Mouse (Mus musculus) hindbrain, embryonic 11.5 days (tissue): ENCODE data around the gene Tfrc. TPM values are rescaled to one million over a fixed set of nuclear protein-coding genes. Genes with fewer than 3 reads are reported as not detected.
A peak's percentile ranks its signal among the peaks of the same experiment; 100 is the strongest.

ENCODE experiments used
- ATAC-seq: fragments of 200-750 bp; cut with Nextera tagmentation; 2 replicates; pipeline ENCODE4 v1.8.0; 2017; ENCODE audit warnings: mild to moderate bottlenecking, moderate TSS enrichment, moderate library complexity; ENCODE audit not compliant: low FRiP score
- DNase-seq: peaks from one replicate; pipeline ENCODE4 v3.0.0-alpha.2; 2015; ENCODE audit warnings: low spot score
- H3K27ac ChIP-seq: fragments of 300-500 bp; sonication (generic); 2 replicates; pipeline ENCODE4 v1.5.1; 2014; ENCODE audit warnings: mild to moderate bottlenecking, low read depth, low read length
- H3K27me3 ChIP-seq: fragments of 300-500 bp; sonication (generic); 2 replicates; pipeline ENCODE4 v1.6.1; 2014; ENCODE audit warnings: mild to moderate bottlenecking, low read length, moderate library complexity, mixed read lengths; ENCODE audit not compliant: control insufficient read depth, insufficient read depth
- H3K36me3 ChIP-seq: fragments of 300-500 bp; sonication (generic); 2 replicates; pipeline ENCODE4 v1.6.1; 2014; ENCODE audit warnings: mild to moderate bottlenecking, low read length, moderate library complexity, mixed read lengths; ENCODE audit not compliant: control insufficient read depth, insufficient read depth
- H3K4me1 ChIP-seq: fragments of 300-500 bp; sonication (generic); replicated peaks from 2 replicates; pipeline ENCODE4 v1.6.1; 2014; ENCODE audit warnings: low read length, mixed read lengths; ENCODE audit not compliant: control insufficient read depth, insufficient read depth
- H3K4me2 ChIP-seq: fragments of 300-500 bp; sonication (generic); replicated peaks from 2 replicates; pipeline ENCODE4 v1.6.1; 2014; ENCODE audit warnings: mild to moderate bottlenecking, low read depth, low read length
- H3K4me3 ChIP-seq: fragments of 300-500 bp; sonication (generic); 2 replicates; pipeline ENCODE4 v1.5.1; 2014; ENCODE audit warnings: low read depth, low read length
- H3K9ac ChIP-seq: fragments of 300-500 bp; sonication (generic); 2 replicates; pipeline ENCODE4 v1.6.1; 2014; ENCODE audit warnings: low read depth, low read length
- H3K9me3 ChIP-seq: fragments of 300-500 bp; sonication (generic); 2 replicates; pipeline ENCODE4 v1.6.1; 2016; ENCODE audit warnings: low read length; ENCODE audit not compliant: control insufficient read depth
- WGBS: fragments of 180-500 bp; shearing (Covaris S2); extraction: QIAGEN DNeasy Blood & Tissue Kit; methylation state at CpG from one replicate; pipeline ENCODE4 v1.1.7; 2014; 5-methylcytosine and 5-hydroxymethylcytosine counted together
- polyA plus RNA-seq: library from polyadenylated mRNA; unstranded; fragments of >200 nt; fragmentation: Nextera tagmentation; extraction: Ambion mirVana; gene quantifications from 2 replicates; pipeline ENCODE4 v1.2.1, GENCODE M21; 2014

Gene Tfrc
- polyA plus RNA-seq, 1 experiment from 2014 or later: 59.0 TPM

GRCm38 (mm10) chr16:32628140-32628539 is 19.4 kb downstream of the Tfrc start:
- peaks cover 3% of the 10 kb centered on the region; the same call in 1 of the 2 replicates for H3K36me3 ChIP-seq
- WGBS: 95% methylated on average over 8 of the region's 8 CpGs
- H3K4me3 ChIP-seq: no peak overlapping the region
- H3K9me3 ChIP-seq: no peaks in the 10 kb centered on the region
- no peaks in the 10 kb centered on the region for H3K27me3 ChIP-seq
- no peak overlapping the region for H3K9ac ChIP-seq
- no peak overlapping the region for H3K4me2 ChIP-seq
- ATAC-seq (no peak), DNase-seq (no peak)
- H3K4me1 ChIP-seq: no peaks in the 10 kb centered on the region
- H3K27ac ChIP-seq: no peak overlapping the region

- WGBS: 91% methylated on average over 4 of the region's 4 CpGs
- no peaks in the 10 kb centered on the region for H3K9me3 ChIP-seq
- no peak overlapping the region for H3K4me2 ChIP-seq
- DNase-seq: no peak
- H3K4me3 ChIP-seq: no peak overlapping the region
- no peak overlapping the region for H3K9ac ChIP-seq
- H3K36me3 ChIP-seq: no peaks in the 10 kb centered on the region
- ATAC-seq: no peak
- H3K27me3 ChIP-seq: no peaks in the 10 kb centered on the region
- no peaks in the 10 kb centered on the region for H3K4me1 ChIP-seq
- H3K27ac ChIP-seq: no peak overlapping the region
Observed at GRCm38 (mm10) chr16:32632328-32632824, 23.7 kb downstream of the Tfrc start.

GRCm38 (mm10) chr16:32633486-32634012 is 24.8 kb downstream of the Tfrc start:
- DNase-seq: no peak
- H3K9ac ChIP-seq: no peak overlapping the region
- H3K9me3 ChIP-seq: no peaks in the 10 kb centered on the region
- H3K4me3 ChIP-seq: no peak overlapping the region
- H3K36me3 ChIP-seq: no peaks in the 10 kb centered on the region
- no peaks in the 10 kb centered on the region for H3K4me1 ChIP-seq
- WGBS: 89% methylated on average over 4 of the region's 4 CpGs
- H3K27ac ChIP-seq: no peak overlapping the region
- H3K4me2 ChIP-seq: no peak overlapping the region
- H3K27me3 ChIP-seq: no peaks in the 10 kb centered on the region
- ATAC-seq: no peak

- no peak overlapping the region for H3K9ac ChIP-seq
- ATAC-seq (no peak), DNase-seq (no peak)
- no peak overlapping the region for H3K27ac ChIP-seq
- WGBS: 91% methylated on average over 5 of the region's 5 CpGs
- H3K4me3 ChIP-seq: no peak overlapping the region
- no peak overlapping the region for H3K4me2 ChIP-seq
- no peaks in the 10 kb centered on the region for H3K36me3 ChIP-seq
- no peaks in the 10 kb centered on the region for H3K27me3 ChIP-seq
- no peaks in the 10 kb centered on the region for H3K9me3 ChIP-seq
- H3K4me1 ChIP-seq: no peaks in the 10 kb centered on the region
Observed at GRCm38 (mm10) chr16:32634183-32634582, 25.5 kb downstream of the Tfrc start.

- ATAC-seq (no peak), DNase-seq (no peak)
- no peaks in the 10 kb centered on the region for H3K4me1 ChIP-seq
- no peak overlapping the region for H3K4me3 ChIP-seq
- H3K4me2 ChIP-seq: no peak overlapping the region
- no peaks in the 10 kb centered on the region for H3K36me3 ChIP-seq
- WGBS: 82% methylated on average over 3 of the region's 3 CpGs
- no peak overlapping the region for H3K9ac ChIP-seq
- no peaks in the 10 kb centered on the region for H3K27me3 ChIP-seq
- H3K27ac ChIP-seq: no peak overlapping the region
- H3K9me3 ChIP-seq: no peaks in the 10 kb centered on the region
Observed at GRCm38 (mm10) chr16:32635314-32635713, 26.6 kb downstream of the Tfrc start.

GRCm38 (mm10) chr16:32636331-32636730 is 27.6 kb downstream of the Tfrc start:
- 89% methylated on average over 3 of the region's 3 CpGs for WGBS
- no peaks in the 10 kb centered on the region for H3K9me3 ChIP-seq
- no peak for ATAC-seq

GRCm38 (mm10) chr16:32636871-32637521 is 28.3 kb downstream of the Tfrc start:
- Histone ChIP-seq H3K9ac (no peak overlapping the region), H3K27ac (no peak overlapping the region), H3K4me1 (no peaks in the 10 kb centered on the region), H3K4me2 (no peak overlapping the region), H3K36me3 (no peaks in the 10 kb centered on the region), H3K9me3 (no peaks in the 10 kb centered on the region), H3K27me3 (no peaks in the 10 kb centered on the region), H3K4me3 (no peak overlapping the region)
- ATAC-seq (no peak), DNase-seq (no peak)
- 35% methylated on average over 6 of the region's 6 CpGs for WGBS

More at GRCm38 (mm10) chr16:32636331-32636730, 27.6 kb downstream of the Tfrc start:
- Histone ChIP-seq H3K9ac (no peak overlapping the region), H3K4me3 (no peak overlapping the region), H3K4me2 (no peak overlapping the region), H3K27me3 (no peaks in the 10 kb centered on the region), H3K27ac (no peak overlapping the region), H3K4me1 (no peaks in the 10 kb centered on the region), H3K36me3 (no peaks in the 10 kb centered on the region)
- DNase-seq: no peak

- ATAC-seq: peak; percentile 63; the same call in 1 of the 2 replicates
- Histone ChIP-seq H3K27ac (no peak overlapping the region), H3K9me3 (no peaks in the 10 kb centered on the region), H3K27me3 (no peaks in the 10 kb centered on the region), H3K4me1 (no peaks in the 10 kb centered on the region), H3K4me2 (no peak overlapping the region), H3K4me3 (no peak overlapping the region), H3K9ac (no peak overlapping the region), H3K36me3 (no peaks in the 10 kb centered on the region)
- DNase-seq: peak; percentile 93
- WGBS: 13% methylated on average over 8 of the region's 8 CpGs
Observed at GRCm38 (mm10) chr16:32638476-32638875, 29.8 kb downstream of the Tfrc start.

- H3K9me3 ChIP-seq: no peaks in the 10 kb centered on the region
- ATAC-seq: no peak
- H3K27me3 ChIP-seq: no peaks in the 10 kb centered on the region
- DNase-seq: no peak
- WGBS: 89% methylated on average over 5 of the region's 5 CpGs
- H3K36me3 ChIP-seq: no peaks in the 10 kb centered on the region
- no peak overlapping the region for H3K9ac ChIP-seq
- H3K4me3 ChIP-seq: no peak overlapping the region
- 0 out of 2 replicates have a peak, but pooled peaks cover under 1% of the 10 kb centered on the region for H3K4me1 ChIP-seq
- no peak overlapping the region for H3K4me2 ChIP-seq
- H3K27ac ChIP-seq: no peak overlapping the region
Observed at GRCm38 (mm10) chr16:32640096-32640495, 31.4 kb downstream of the Tfrc start.
